Mouse (Mus musculus) CH12.LX (cell line): Measurements from ENCODE around the gene E130114P18Rik. TPM values are rescaled to one million over a fixed set of nuclear protein-coding genes. Genes with fewer than 3 reads are reported as not detected.

Source experiments
- DNase-seq: peaks from one replicate; pipeline ENCODE4 v3.0.0-alpha.2; 2013; ENCODE audit errors: extremely low read depth
- H3K27ac ChIP-seq: 2 replicates; pipeline ENCODE4 v1.5.1; 2012; ENCODE audit warnings: low read depth, mild to moderate bottlenecking, control low read depth, moderate library complexity; ENCODE audit not compliant: insufficient read depth
- H3K27me3 ChIP-seq: replicated peaks from 2 replicates; pipeline ENCODE3; 2012; ENCODE audit warnings: inconsistent platforms
- H3K36me3 ChIP-seq, 2 experiments: replicated peaks in 1 of 2; 2 replicates each; pipeline versions ENCODE3 to v1.6.1; 2012; ENCODE audit warnings: inconsistent platforms in 1 of 2, low read length in 1 of 2, mild to moderate bottlenecking in 1 of 2, mixed read lengths in 1 of 2, moderate library complexity in 1 of 2; ENCODE audit not compliant: control insufficient read depth in 1 of 2, insufficient read depth in 1 of 2
- H3K4me1 ChIP-seq, 2 experiments: 2 replicates each; pipeline ENCODE4 v1.6.1; 2012; ENCODE audit warnings: inconsistent platforms in 1 of 2, moderate library complexity in 1 of 2; ENCODE audit not compliant: insufficient read depth in 2 of 2, control insufficient read depth in 1 of 2
- H3K4me2 ChIP-seq: 2 replicates; pipeline ENCODE4 v1.6.1; 2012; ENCODE audit warnings: low read depth, mild to moderate bottlenecking, control low read depth; ENCODE audit not compliant: poor library complexity, insufficient read depth, severe bottlenecking
- H3K4me3 ChIP-seq, 3 experiments: fragments of 150-350 bp in 1 of 3; sonication (generic) in 1 of 3; replicated peaks in 1 of 3; 2 replicates each; pipeline versions ENCODE3 to v1.5.1; 2011 to 2012; ENCODE audit warnings: low read depth in 2 of 3, low read length in 2 of 3, mild to moderate bottlenecking in 2 of 3, moderate library complexity in 2 of 3, control low read depth in 1 of 3, improper control_type of control experiment in 1 of 3, inconsistent platforms in 1 of 3, mixed read lengths in 1 of 3; ENCODE audit not compliant: poor library complexity in 1 of 3
- H3K79me2 ChIP-seq: replicated peaks from 2 replicates; pipeline ENCODE4 v1.6.1; 2012; ENCODE audit warnings: mild to moderate bottlenecking, moderate library complexity; ENCODE audit not compliant: control insufficient read depth, poor library complexity, insufficient read depth, severe bottlenecking; ENCODE audit errors: extremely low read depth
- H3K9ac ChIP-seq: 2 replicates; pipeline ENCODE4 v1.6.1; 2012; ENCODE audit warnings: low read depth, mild to moderate bottlenecking, control low read depth, moderate library complexity; ENCODE audit not compliant: insufficient read depth
- H3K9me3 ChIP-seq: replicated peaks from 2 replicates; pipeline ENCODE3; 2012; ENCODE audit warnings: low read length, inconsistent platforms, mixed read lengths
- CHD1 ChIP-seq: IDR thresholded peaks from 2 replicates; pipeline ENCODE4 v1.6.1; 2012; ENCODE audit warnings: low read depth, low read length, improper control_type of control experiment, inconsistent platforms
- CHD2 ChIP-seq: IDR thresholded peaks from 2 replicates; pipeline ENCODE4 v1.6.1; 2011; ENCODE audit warnings: low read length, improper control_type of control experiment
- E2F4 ChIP-seq: IDR thresholded peaks from 2 replicates; pipeline ENCODE4 v1.6.1; 2011; ENCODE audit warnings: low read depth, low read length, improper control_type of control experiment; ENCODE audit not compliant: insufficient replicate concordance
- ELF1 ChIP-seq: IDR thresholded peaks from 2 replicates; pipeline ENCODE4 v1.6.1; 2014; ENCODE audit warnings: low read depth, mild to moderate bottlenecking, inconsistent platforms, low read length, improper control_type of control experiment
- ETS1 ChIP-seq: conservative IDR thresholded peaks from 2 replicates; pipeline ENCODE4 v1.6.1; 2012; ENCODE audit warnings: low read depth, mild to moderate bottlenecking, inconsistent platforms, low read length, improper control_type of control experiment, moderate library complexity
- GABPA ChIP-seq: IDR thresholded peaks from 2 replicates; pipeline ENCODE4 v1.6.1; 2012; ENCODE audit warnings: low read depth, low read length, improper control_type of control experiment, inconsistent platforms; ENCODE audit not compliant: insufficient replicate concordance
- HCFC1 ChIP-seq: IDR thresholded peaks from 2 replicates; pipeline ENCODE4 v1.6.1; 2012; ENCODE audit warnings: low read depth, mild to moderate bottlenecking, inconsistent platforms, low read length, improper control_type of control experiment
- IRF4 ChIP-seq: IDR thresholded peaks from 2 replicates; pipeline ENCODE4 v1.6.1; 2014; ENCODE audit warnings: low read depth, mild to moderate bottlenecking, inconsistent platforms, low read length, improper control_type of control experiment
- JUN ChIP-seq: IDR thresholded peaks from 2 replicates; pipeline ENCODE4 v1.6.1; 2011; ENCODE audit warnings: low read depth, mild to moderate bottlenecking, low read length, improper control_type of control experiment, moderate library complexity; ENCODE audit not compliant: insufficient read depth
- JUND ChIP-seq: conservative IDR thresholded peaks from 2 replicates; pipeline ENCODE4 v1.6.1; 2011; ENCODE audit warnings: low read depth, low read length, improper control_type of control experiment
- KAT2A ChIP-seq: IDR thresholded peaks from 2 replicates; pipeline ENCODE4 v1.6.1; 2012; ENCODE audit warnings: low read length, improper control_type of control experiment, inconsistent platforms; ENCODE audit not compliant: insufficient replicate concordance
- MAFK ChIP-seq: IDR thresholded peaks from 2 replicates; pipeline ENCODE4 v1.6.1; 2011; ENCODE audit warnings: low read length, improper control_type of control experiment; ENCODE audit not compliant: insufficient replicate concordance
- MXI1 ChIP-seq: IDR thresholded peaks from 2 replicates; pipeline ENCODE4 v1.6.1; 2011; ENCODE audit warnings: mild to moderate bottlenecking, low read depth, low read length, improper control_type of control experiment
- MYC ChIP-seq: IDR thresholded peaks from 2 replicates; pipeline ENCODE4 v1.6.1; 2011; ENCODE audit warnings: low read depth, mild to moderate bottlenecking, improper control_type of control experiment, low read length
- NELFE ChIP-seq: IDR thresholded peaks from 2 replicates; pipeline ENCODE4 v1.6.1; 2011; ENCODE audit warnings: low read depth, low read length, improper control_type of control experiment
- NRF1 ChIP-seq: IDR thresholded peaks from 2 replicates; pipeline ENCODE4 v1.6.1; 2014; ENCODE audit warnings: low read depth, mild to moderate bottlenecking, inconsistent platforms, low read length, improper control_type of control experiment, moderate library complexity
- PAX5 ChIP-seq: IDR thresholded peaks from 2 replicates; pipeline ENCODE4 v1.6.1; 2012; ENCODE audit warnings: low read length, inconsistent platforms, mixed read lengths
- POLR2A ChIP-seq: IDR thresholded peaks from 2 replicates; pipeline ENCODE4 v1.6.1; 2011; ENCODE audit warnings: low read depth, mild to moderate bottlenecking, improper control_type of control experiment, low read length
- POLR2AphosphoS2 ChIP-seq: IDR thresholded peaks from 2 replicates; pipeline ENCODE4 v1.6.1; 2011; ENCODE audit warnings: low read depth, low read length, improper control_type of control experiment
- RCOR1 ChIP-seq: conservative IDR thresholded peaks from 2 replicates; pipeline ENCODE4 v1.6.1; 2012; ENCODE audit warnings: low read depth, mild to moderate bottlenecking, inconsistent platforms, low read length, improper control_type of control experiment
- SIN3A ChIP-seq: IDR thresholded peaks from 2 replicates; pipeline ENCODE4 v1.6.1; 2012; ENCODE audit warnings: low read length, improper control_type of control experiment, inconsistent platforms
- TCF12 ChIP-seq: IDR thresholded peaks from 2 replicates; pipeline ENCODE4 v1.6.1; 2014; ENCODE audit warnings: low read depth, mild to moderate bottlenecking, inconsistent platforms, low read length, improper control_type of control experiment
- USF1 ChIP-seq: IDR thresholded peaks from 2 replicates; pipeline ENCODE4 v1.6.1; 2014; ENCODE audit warnings: low read depth, mild to moderate bottlenecking, inconsistent platforms, low read length, improper control_type of control experiment
- USF2 ChIP-seq: conservative IDR thresholded peaks from 2 replicates; pipeline ENCODE4 v1.6.1; 2011; ENCODE audit warnings: low read depth, low read length, improper control_type of control experiment
- ZC3H11A ChIP-seq: IDR thresholded peaks from 2 replicates; pipeline ENCODE4 v1.6.1; 2012; ENCODE audit warnings: low read depth, mild to moderate bottlenecking, inconsistent platforms, low read length, improper control_type of control experiment
- ZMIZ1 ChIP-seq: IDR thresholded peaks from 2 replicates; pipeline ENCODE4 v1.6.1; 2012; ENCODE audit warnings: low read depth, mild to moderate bottlenecking, inconsistent platforms, low read length, improper control_type of control experiment
- dilution Hi-C: fragments of 300-500 bp; cut with MboI; formaldehyde crosslinking; loops from 2 replicates; pipeline ENCODE4 v1.14.3; 2020; ENCODE audit warnings: low sequenced_read_pairs; ENCODE audit not compliant: extremely low pct_unique_long_range_greater_than_20kb, extremely low pct_ligation_motif_present
- in situ Hi-C: fragments of 300-500 bp; cut with MboI; formaldehyde crosslinking; loops from 3 replicates; pipeline ENCODE4 v1.14.3; 2019; ENCODE audit warnings: low sequenced_read_pairs, low pct_ligation_motif_present, low pct_unique_long_range_greater_than_20kb, mixed read lengths
- polyA plus RNA-seq: library from polyadenylated mRNA; unstranded; fragments of >175 nt; gene quantifications from 2 replicates; pipeline ENCODE4 v1.2.1, GENCODE M21; 2012; ENCODE audit warnings: low read depth; ENCODE audit not compliant: insufficient read length
- total RNA-seq, 2 experiments: library from RNA; depleted of rRNA; stranded (reverse); fragments of 300-350 nt in 1 of 2; fragments of >200 nt in 1 of 2; gene quantifications; 2 replicates each; pipeline ENCODE4 v1.2.3; 2012 to 2014

The E130114P18Rik gene
- total and polyA plus RNA-seq, 3 experiments: not detected

DNA sequence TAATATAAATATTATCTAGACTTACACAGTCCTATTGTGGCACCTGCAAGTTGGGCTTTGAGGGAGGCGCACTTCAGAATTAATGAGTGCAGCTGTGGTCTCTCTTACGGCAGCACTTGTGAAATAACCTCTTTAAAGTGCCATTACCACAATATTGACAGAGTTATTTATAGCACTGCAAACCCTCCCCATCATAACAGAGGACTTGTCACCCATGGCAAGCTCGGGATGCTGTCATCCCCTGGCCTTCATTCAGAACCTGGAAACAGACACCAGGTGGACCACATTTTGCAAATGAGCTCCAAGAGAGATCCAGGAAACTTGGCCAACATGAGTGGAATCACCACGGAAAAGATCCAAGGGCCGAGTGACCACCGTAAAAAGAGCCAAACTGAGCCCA is 63.3 kb downstream of the E130114P18Rik start:
- H3K79me2 ChIP-seq: no peaks in the 10 kb centered on the region
- DNase-seq: no peak
- no peaks in the 10 kb centered on the region for H3K36me3 ChIP-seq
- H3K4me1 ChIP-seq: no peaks in the 10 kb centered on the region
- H3K4me3 ChIP-seq: no peak overlapping the region
- no peak for TF ChIP-seq JUN
- in situ Hi-C loops (no loop called here), dilution Hi-C loops (no loop called here)
- H3K9ac ChIP-seq: no peak overlapping the region
- no peak overlapping the region for H3K4me2 ChIP-seq
- H3K9me3 ChIP-seq: peaks cover 70% of the 10 kb centered on the region
- no peaks in the 10 kb centered on the region for H3K27me3 ChIP-seq
- no peak overlapping the region for H3K27ac ChIP-seq

DNA sequence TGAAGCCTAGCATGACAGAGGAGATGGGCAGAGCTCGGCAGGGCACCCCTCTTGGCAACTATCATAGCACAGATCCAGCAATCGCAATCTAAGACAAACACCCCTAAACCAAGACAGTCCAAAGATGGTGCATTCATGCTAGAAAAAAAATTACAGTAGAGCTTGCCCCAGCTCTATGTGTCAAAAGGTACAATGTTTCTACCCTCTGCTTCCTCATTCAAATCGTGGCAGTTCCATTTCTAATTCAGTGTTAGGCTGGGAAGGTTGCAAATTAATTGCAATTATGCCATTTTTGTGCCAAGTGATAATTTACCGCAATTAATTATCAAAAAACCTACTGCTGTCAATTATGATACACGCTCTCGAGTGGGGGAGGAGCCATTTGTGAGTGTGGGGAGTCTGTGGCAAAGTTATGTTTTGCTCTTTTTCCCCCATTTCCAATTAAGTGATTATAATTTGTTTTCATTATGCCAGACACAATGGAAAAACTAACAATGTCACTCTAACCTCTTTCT is 63.7 kb downstream of the E130114P18Rik start:
- Histone ChIP-seq H3K27ac (no peak overlapping the region), H3K9me3 (peaks cover 70% of the 10 kb centered on the region), H3K4me1 (no peaks in the 10 kb centered on the region), H3K27me3 (no peaks in the 10 kb centered on the region), H3K79me2 (no peaks in the 10 kb centered on the region), H3K9ac (no peak overlapping the region), H3K4me2 (no peak overlapping the region), H3K4me3 (no peak overlapping the region), H3K36me3 (no peaks in the 10 kb centered on the region)
- in situ Hi-C loops: no loop called here
- dilution Hi-C loops: no loop called here
- no peak for TF ChIP-seq ELF1
- no peak for TF ChIP-seq E2F4
- no peak for TF ChIP-seq NELFE
- TF ChIP-seq POLR2A: no peak
- no peak for TF ChIP-seq CHD1
- TF ChIP-seq CHD2: no peak
- TF ChIP-seq IRF4: no peak
- no peak for TF ChIP-seq NRF1
- no peak for TF ChIP-seq ETS1
- no peak for TF ChIP-seq MAFK
- no peak for TF ChIP-seq MYC
- no peak for TF ChIP-seq SIN3A
- DNase-seq: no peak

DNA sequence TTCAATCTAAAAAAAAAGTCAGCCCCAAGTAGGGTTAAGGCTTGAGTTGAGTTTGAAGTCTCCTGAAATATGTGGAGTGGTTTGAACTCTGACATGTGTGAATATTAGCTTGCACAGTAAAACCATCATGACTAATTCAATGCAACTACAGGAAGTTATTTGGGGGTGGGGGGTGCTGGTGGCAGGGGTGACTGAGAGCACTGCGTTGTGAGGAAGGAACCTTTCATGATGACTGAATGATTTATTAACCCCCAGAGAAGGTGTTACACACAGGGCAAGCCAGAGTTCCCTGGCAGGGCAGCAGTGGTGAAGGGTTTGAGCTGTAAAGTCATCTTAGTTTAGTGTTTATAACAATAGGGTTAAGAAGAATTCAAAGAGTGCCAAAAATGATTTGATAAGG is 65.3 kb downstream of the E130114P18Rik start:
- in situ Hi-C loops (no loop called here), dilution Hi-C loops (no loop called here)
- no peak overlapping the region for H3K4me2 ChIP-seq
- no peaks in the 10 kb centered on the region for H3K36me3 ChIP-seq
- TF ChIP-seq HCFC1 (no peak), E2F4 (no peak), CHD1 (no peak), NELFE (no peak), POLR2AphosphoS2 (no peak), RCOR1 (no peak), MAFK (no peak), PAX5 (no peak), SIN3A (no peak), MXI1 (no peak), ZC3H11A (no peak), ZMIZ1 (no peak), USF2 (no peak), JUND (no peak), GABPA (no peak), NRF1 (no peak), POLR2A (no peak), USF1 (no peak), KAT2A (no peak), TCF12 (no peak)
- no peak overlapping the region for H3K27ac ChIP-seq
- H3K4me3 ChIP-seq: no peak overlapping the region
- H3K27me3 ChIP-seq: no peaks in the 10 kb centered on the region
- H3K79me2 ChIP-seq: no peaks in the 10 kb centered on the region
- no peak overlapping the region for H3K9ac ChIP-seq
- DNase-seq: no peak
- H3K9me3 ChIP-seq: peaks cover 76% of the 10 kb centered on the region
- H3K4me1 ChIP-seq: no peaks in the 10 kb centered on the region
